Mouse (Mus musculus) testis, adult 2 months (tissue): ENCODE data around the gene Hdac9.

Source experiments
- CTCF ChIP-seq: fragments of 200-500 bp; IDR thresholded peaks from 2 replicates; pipeline ENCODE4 v1.5.1; 2012; ENCODE audit warnings: low read depth, mild to moderate bottlenecking, inconsistent platforms, low read length, moderate library complexity; ENCODE audit not compliant: control insufficient read depth, insufficient read depth, insufficient replicate concordance
- POLR2A ChIP-seq: fragments of 200-500 bp; IDR thresholded peaks from 2 replicates; pipeline ENCODE4 v1.6.1; 2012; ENCODE audit warnings: low read depth, mild to moderate bottlenecking, inconsistent platforms, low read length, moderate library complexity; ENCODE audit not compliant: control insufficient read depth

GRCm38 (mm10) chr12:34312113-34312719 lies 604.7 kb downstream of the Hdac9 start:
- TF ChIP-seq CTCF, result no peak
- TF ChIP-seq POLR2A, result no peak
